In genomic region chr13:94872439-94872838, GRCm38 (mm10) we compare ENCODE assay signal across 23 mouse cellular contexts. TPM values are rescaled to one million over a fixed set of nuclear protein-coding genes. Genes with fewer than 3 reads are reported as not detected.
DNase-seq lines count a peak whose midpoint lies in the region; ATAC-seq lines count a peak whose summit lies in the region.
"Had no signal": no experiment of that assay in that cellular context is flagged by ENCODE, and none has a peak within 500 bp of the region (broad histone marks: within the 10 kb centered on the region; RNA-seq: fewer than 3 reads in every experiment).

No protein-coding gene starts in this region.

- DNase-seq in embryo, embryonic 10 days (ENCODE audit: low spot score), result peak; percentile 42
- DNase-seq in embryo, embryonic 10.5 days (ENCODE audit: low spot score), result no peak
- peak; percentile 43 for DNase-seq in midbrain, embryonic 10.5 days (ENCODE audit: low spot score)
- DNase-seq in embryo, embryonic 11 days, result peak; percentile 40
- DNase-seq in adipocyte (ENCODE audit: low spot score), result no peak
- DNase-seq: adrenal gland, postnatal 14 days; cerebellum, adult 11-12 months; gastrocnemius, adult 2 months; kidney, adult 2 months; kidney, postnatal 10 days; liver, postnatal 0 days; lung, postnatal 14 days; thymus, postnatal 14 days had no signal

- H3K4me2 ChIP-seq in midbrain, embryonic 16.5 days (ENCODE audit: low read length), result no peak overlapping the region
- H3K4me2 ChIP-seq in neural tube, embryonic 13.5 days, result no peak overlapping the region
- H3K4me2 ChIP-seq: embryonic facial prominence, embryonic 12.5 days had no signal

- H3K27ac ChIP-seq in midbrain, embryonic 10.5 days (replicated peaks), result no peak overlapping the region
- no peak overlapping the region for H3K27ac ChIP-seq in midbrain, embryonic 16.5 days (ENCODE audit: low read length)
- peak overlapping the region; percentile 30; the same call in 1 of the 2 replicates for H3K27ac ChIP-seq in neural tube, embryonic 13.5 days (replicated peaks)
- H3K27ac ChIP-seq: embryonic facial prominence, embryonic 12.5 days; gastrocnemius, adult 2 months; heart, embryonic 10.5 days; neural tube, embryonic 12.5 days had no signal

- no peaks in the 10 kb centered on the region for H3K9me3 ChIP-seq in midbrain, embryonic 10.5 days (replicated peaks)
- no peaks in the 10 kb centered on the region for H3K9me3 ChIP-seq in midbrain, embryonic 16.5 days (replicated peaks; ENCODE audit: control insufficient read depth, low read length, poor library complexity, severe bottlenecking)
- H3K9me3 ChIP-seq in neural tube, embryonic 13.5 days, result no peaks in the 10 kb centered on the region
- H3K9me3 ChIP-seq: embryonic facial prominence, embryonic 12.5 days; heart, embryonic 10.5 days; neural tube, embryonic 12.5 days had no signal

- H3K27me3 ChIP-seq in midbrain, embryonic 10.5 days (ENCODE audit: low read depth, poor library complexity, severe bottlenecking), result peaks cover 100% of the 10 kb centered on the region
- peaks cover 47% of the 10 kb centered on the region for H3K27me3 ChIP-seq in midbrain, embryonic 16.5 days (ENCODE audit: control insufficient read depth, insufficient read depth, low read depth, low read length)
- peaks cover 97% of the 10 kb centered on the region for H3K27me3 ChIP-seq in neural tube, embryonic 13.5 days

- no peak overlapping the region for H3K9ac ChIP-seq in midbrain, embryonic 16.5 days (ENCODE audit: low read depth, low read length)
- H3K9ac ChIP-seq in neural tube, embryonic 13.5 days, result no peak overlapping the region
- H3K9ac ChIP-seq: embryonic facial prominence, embryonic 12.5 days; liver, postnatal 0 days; neural tube, embryonic 12.5 days had no signal

- no peak for ATAC-seq in midbrain, embryonic 16.5 days
- no peak for ATAC-seq in neural tube, embryonic 13.5 days (ENCODE audit: low read depth)
- ATAC-seq: liver, postnatal 0 days had no signal

- under 1% methylated on average over 19 of the region's 19 CpGs for WGBS in midbrain, embryonic 10.5 days
- WGBS in midbrain, embryonic 16.5 days, result under 1% methylated on average over 19 of the region's 19 CpGs
- WGBS in neural tube, embryonic 13.5 days, result under 1% methylated on average over 19 of the region's 19 CpGs

- peaks cover 36% of the 10 kb centered on the region for H3K4me1 ChIP-seq in midbrain, embryonic 10.5 days
- peaks cover 2% of the 10 kb centered on the region; the same call in 1 of the 2 replicates for H3K4me1 ChIP-seq in midbrain, embryonic 16.5 days (ENCODE audit: control insufficient read depth, insufficient read depth, low read length)
- peaks cover 21% of the 10 kb centered on the region for H3K4me1 ChIP-seq in neural tube, embryonic 13.5 days (replicated peaks)

- H3K4me3 ChIP-seq in midbrain, embryonic 10.5 days, result no peak overlapping the region
- H3K4me3 ChIP-seq in midbrain, embryonic 16.5 days (ENCODE audit: low read depth, low read length), result no peak overlapping the region
- H3K4me3 ChIP-seq in neural tube, embryonic 13.5 days, result no peak overlapping the region
- H3K4me3 ChIP-seq: embryonic facial prominence, embryonic 12.5 days; erythroblast, embryonic 14.5 days; gastrocnemius, adult 2 months; heart, embryonic 10.5 days; neural tube, embryonic 12.5 days had no signal

- H3K36me3 ChIP-seq in midbrain, embryonic 10.5 days, result no peaks in the 10 kb centered on the region
- H3K36me3 ChIP-seq in midbrain, embryonic 16.5 days (ENCODE audit: control insufficient read depth, insufficient read depth, low read length), result no peaks in the 10 kb centered on the region
- H3K36me3 ChIP-seq in neural tube, embryonic 13.5 days, result no peaks in the 10 kb centered on the region
- H3K36me3 ChIP-seq: embryonic facial prominence, embryonic 12.5 days; heart, embryonic 10.5 days; neural tube, embryonic 12.5 days had no signal

RNA-seq across cellular contexts. Expression of gene Otp, which starts 3.0 kb away (rescaled TPM):
- polyA plus RNA-seq in midbrain, embryonic 10.5 days (2016; fragmentation: Nextera tagmentation; extraction: Ambion mirVana), result 0.77 and 1.5 TPM in 2 replicates
- polyA plus RNA-seq in midbrain, embryonic 16.5 days (2015; fragmentation: Nextera tagmentation; extraction: Ambion mirVana), result 3.2 and 4.7 TPM in 2 replicates
- 9.5 and 10.7 TPM in 2 replicates for polyA plus RNA-seq in neural tube, embryonic 13.5 days (2015; fragmentation: Nextera tagmentation; extraction: Ambion mirVana)
- polyA plus RNA-seq: erythroblast, embryonic 14.5 days; gonadal fat pad, adult 2 months; heart, embryonic 10.5 days; heart, postnatal 0 days; kidney, adult 2 months; liver, adult 2 months; liver, postnatal 0 days; testis, adult 2 months had no signal

Comparison
In these comparisons a context has a peak if more than half of its experiments do, and no peak if none do; other contexts are left out.
1. DNase-seq: peak in embryo, embryonic 10 days (single experiment), midbrain, embryonic 10.5 days (single experiment) and embryo, embryonic 11 days (single experiment); none in embryo, embryonic 10.5 days (single experiment) and adipocyte (single experiment).